Mouse (Mus musculus) bone marrow, adult 2 months (tissue): ENCODE data around the gene Mpped2. TPM values are rescaled to one million over a fixed set of nuclear protein-coding genes. Genes with fewer than 3 reads are reported as not detected.

Experiments used
- H3K27ac ChIP-seq: fragments of 200-500 bp; 2 replicates; pipeline ENCODE4 v1.5.1; 2012; ENCODE audit warnings: low read depth, mild to moderate bottlenecking, control low read depth, inconsistent platforms, low read length; ENCODE audit not compliant: control insufficient read depth, poor library complexity, insufficient read depth
- H3K4me1 ChIP-seq: fragments of 200-500 bp; 2 replicates; pipeline ENCODE4 v1.6.1; 2011; ENCODE audit warnings: low read length; ENCODE audit not compliant: control insufficient read depth, insufficient read depth
- H3K4me3 ChIP-seq: fragments of 200-500 bp; replicated peaks from 2 replicates; pipeline ENCODE3; 2011; ENCODE audit warnings: mild to moderate bottlenecking, low read depth, low read length, control low read depth; ENCODE audit not compliant: control insufficient read depth
- CTCF ChIP-seq: fragments of 200-500 bp; IDR thresholded peaks from 2 replicates; pipeline ENCODE4 v1.5.1; 2011; ENCODE audit warnings: low read length, control low read depth; ENCODE audit not compliant: control insufficient read depth, insufficient read depth
- POLR2A ChIP-seq: fragments of 200-500 bp; IDR thresholded peaks from 2 replicates; pipeline ENCODE4 v1.6.1; 2011; ENCODE audit warnings: low read depth, mild to moderate bottlenecking, control low read depth, low read length, borderline replicate concordance; ENCODE audit not compliant: control insufficient read depth
- WGBS: fragments of 180-500 bp; shearing (Covaris S2); methylation state at CpG from one replicate; pipeline ENCODE4 v1.1.7; 2018; 5-methylcytosine and 5-hydroxymethylcytosine counted together
- polyA plus RNA-seq: library from polyadenylated mRNA; stranded (reverse); fragments of >200 nt; gene quantifications from 2 replicates; pipeline ENCODE4 v1.2.4, GENCODE M21; 2011; ENCODE audit warnings: low replicate concordance; ENCODE audit not compliant: missing spikeins, insufficient read depth, insufficient read length

Mpped2 gene
- polyA plus RNA-seq, 1 experiment, result 0.52 TPM

DNA sequence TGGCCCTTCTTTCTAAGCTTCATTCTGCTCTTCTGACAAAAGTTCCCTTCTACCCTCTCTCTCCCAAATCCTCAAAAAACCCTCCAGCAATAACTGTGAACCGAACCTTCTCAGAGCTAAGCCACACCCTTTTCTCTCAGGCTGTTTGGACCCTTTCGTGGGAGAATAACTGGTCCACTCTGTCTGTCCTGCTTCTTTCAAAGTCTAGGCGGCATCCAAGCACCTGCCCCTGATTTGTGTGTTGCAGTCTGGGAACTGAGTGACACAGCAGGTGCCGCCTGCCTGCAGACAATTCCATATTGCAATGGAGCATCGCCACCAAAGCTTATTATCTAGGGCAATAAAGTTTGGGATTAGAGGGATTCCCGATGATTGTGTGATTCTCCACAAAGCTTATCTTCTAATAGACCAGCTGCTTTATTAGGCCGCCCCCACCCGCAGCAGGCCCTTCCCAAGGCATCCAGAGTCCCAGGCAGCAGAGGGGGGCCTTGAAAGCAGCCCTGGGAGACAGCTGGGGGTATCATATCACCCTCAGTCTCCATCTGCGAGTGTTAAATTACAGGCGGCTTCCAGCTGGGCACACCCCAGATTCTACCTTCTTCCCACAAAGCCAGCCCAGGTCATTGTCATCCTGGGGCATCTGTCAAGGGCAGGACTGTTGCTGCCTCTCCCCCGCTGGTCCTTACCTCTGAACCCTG lies 202.4 kb downstream of the Mpped2 start:
- 50% methylated on average over 11 of the region's 11 CpGs for WGBS
- no peak overlapping the region for H3K4me3 ChIP-seq
- TF ChIP-seq POLR2A (no peak), CTCF (no peak)
- H3K4me1 ChIP-seq, result no peaks in the 10 kb centered on the region
- no peak overlapping the region for H3K27ac ChIP-seq

DNA sequence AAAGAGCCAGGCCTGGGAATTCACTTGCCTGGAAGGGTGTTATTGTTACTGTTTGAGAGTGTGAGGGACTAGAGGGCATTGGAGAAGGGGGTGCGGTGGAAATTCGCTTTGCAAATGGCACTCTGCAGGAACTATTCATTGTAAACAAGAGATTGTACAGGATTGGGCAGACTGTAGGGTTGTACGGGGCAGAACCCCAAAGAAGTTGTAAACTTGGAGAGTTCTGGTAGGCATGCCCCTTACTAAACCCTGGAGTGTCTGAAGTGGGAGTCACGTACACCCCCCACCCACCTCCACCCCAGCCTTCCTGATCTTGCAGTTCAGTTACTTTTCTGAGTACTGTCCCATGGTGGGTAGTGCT lies 202.9 kb downstream of the Mpped2 start:
- H3K4me1 ChIP-seq, result no peaks in the 10 kb centered on the region
- H3K27ac ChIP-seq, result no peak overlapping the region
- H3K4me3 ChIP-seq, result no peak overlapping the region
- 63% methylated on average over 4 of the region's 4 CpGs for WGBS
- TF ChIP-seq CTCF (no peak), POLR2A (no peak)

DNA sequence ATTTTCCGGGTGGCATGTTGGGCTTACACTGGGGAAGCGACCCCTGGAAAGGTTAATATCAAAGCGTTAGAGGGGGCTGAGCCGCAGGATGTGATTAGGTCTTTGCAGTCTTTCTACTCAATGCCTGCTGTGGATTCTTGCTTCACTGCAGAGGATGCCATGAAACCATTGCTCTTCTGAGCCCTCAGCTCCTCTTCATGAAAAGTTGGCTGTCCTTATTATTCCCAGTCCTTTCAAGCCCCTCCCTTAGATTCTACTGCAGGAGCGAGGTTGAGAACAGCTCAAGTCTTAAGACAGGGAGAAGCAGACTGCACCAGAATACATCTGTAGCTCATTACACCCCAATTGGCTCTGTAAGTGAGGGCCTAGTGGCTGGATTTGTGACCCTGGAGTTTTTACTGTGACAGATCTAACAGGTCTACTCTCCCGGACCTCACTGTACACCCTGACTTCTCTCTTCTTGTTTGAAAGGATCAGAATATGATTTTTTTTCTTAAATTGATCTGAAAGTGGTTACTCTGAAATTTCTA lies 218.9 kb downstream of the Mpped2 start:
- no peak for TF ChIP-seq CTCF
- TF ChIP-seq POLR2A, result no peak
- Histone ChIP-seq H3K4me1 (no peaks in the 10 kb centered on the region), H3K4me3 (no peak overlapping the region), H3K27ac (no peak overlapping the region)
- WGBS, result 82% methylated on average over 6 of the region's 6 CpGs
